Mouse (Mus musculus) hindbrain, embryonic 15.5 days (tissue): Measurements from ENCODE around the gene Slc17a7. TPM values are rescaled to one million over a fixed set of nuclear protein-coding genes. Genes with fewer than 3 reads are reported as not detected.
"Not testable (repeated sequence)": the region's sequence is repeated elsewhere in the genome, so short reads cannot be mapped to it uniquely, and the experiment has no call there.

ENCODE experiments used
- ATAC-seq: fragments of 200-750 bp; cut with Nextera tagmentation; 2 replicates; pipeline ENCODE4 v1.8.0; 2017; ENCODE audit warnings: low read depth, moderate number of reproducible peaks, moderate TSS enrichment; ENCODE audit not compliant: low FRiP score
- H3K27ac ChIP-seq: fragments of 300-500 bp; sonication (generic); replicated peaks from 2 replicates; pipeline ENCODE4 v1.5.1; 2015; ENCODE audit warnings: mild to moderate bottlenecking, inconsistent platforms
- H3K27me3 ChIP-seq: fragments of 300-500 bp; sonication (generic); 2 replicates; pipeline ENCODE4 v1.6.1; 2015; ENCODE audit warnings: control low read depth, inconsistent platforms
- H3K36me3 ChIP-seq: fragments of 300-500 bp; sonication (generic); 2 replicates; pipeline ENCODE4 v1.6.1; 2015; ENCODE audit warnings: control low read depth, inconsistent platforms
- H3K4me1 ChIP-seq: fragments of 300-500 bp; sonication (generic); replicated peaks from 2 replicates; pipeline ENCODE4 v1.6.1; 2015; ENCODE audit warnings: control low read depth, inconsistent platforms
- H3K4me2 ChIP-seq: fragments of 300-500 bp; sonication (generic); 2 replicates; pipeline ENCODE4 v1.6.1; 2015; ENCODE audit warnings: moderate library complexity, mild to moderate bottlenecking, inconsistent platforms
- H3K4me3 ChIP-seq: fragments of 300-500 bp; sonication (generic); 2 replicates; pipeline ENCODE4 v1.5.1; 2015; ENCODE audit warnings: mild to moderate bottlenecking, inconsistent platforms
- H3K9ac ChIP-seq: fragments of 300-500 bp; sonication (generic); 2 replicates; pipeline ENCODE4 v1.6.1; 2015; ENCODE audit warnings: inconsistent platforms
- H3K9me3 ChIP-seq: fragments of 300-500 bp; sonication (generic); 2 replicates; pipeline ENCODE4 v1.6.1; 2016; ENCODE audit warnings: control low read depth, inconsistent platforms
- WGBS: fragments of 180-500 bp; shearing (Covaris S2); methylation state at CpG from one replicate; pipeline ENCODE4 v1.1.7; 2015; 5-methylcytosine and 5-hydroxymethylcytosine counted together
- polyA plus RNA-seq: library from polyadenylated mRNA; unstranded; fragments of >200 nt; fragmentation: Nextera tagmentation; extraction: Ambion mirVana; gene quantifications from 2 replicates; pipeline ENCODE4 v1.2.1, GENCODE M21; 2015

The Slc17a7 gene
- polyA plus RNA-seq, 1 experiment from 2014 or later = 1.5 TPM

- Histone ChIP-seq H3K27me3 (no peaks in the 10 kb centered on the region), H3K36me3 (0 out of 2 replicates have a peak, but pooled peaks cover 2% of the 10 kb centered on the region), H3K4me3 (no peak overlapping the region), H3K27ac (no peak overlapping the region), H3K9me3 (no peaks in the 10 kb centered on the region), H3K4me2 (no peak overlapping the region), H3K9ac (no peak overlapping the region), H3K4me1 (peaks cover 4% of the 10 kb centered on the region)
- no peak for ATAC-seq
- WGBS = 73% methylated on average over 4 of the region's 4 CpGs
These were observed 15.1 kb upstream of the Slc17a7 start for GRCm38 (mm10) chr7:45148534-45149098.

GRCm38 (mm10) chr7:45149545-45149944, 14.2 kb upstream of the Slc17a7 start:
- H3K4me3 ChIP-seq = no peak overlapping the region
- H3K4me1 ChIP-seq = peaks cover 7% of the 10 kb centered on the region
- 27% methylated on average over 6 of the region's 6 CpGs for WGBS
- H3K9ac ChIP-seq = no peak overlapping the region
- ATAC-seq = no peak
- no peaks in the 10 kb centered on the region for H3K27me3 ChIP-seq
- H3K4me2 ChIP-seq = no peak overlapping the region
- no peak overlapping the region for H3K27ac ChIP-seq
- 0 out of 2 replicates have a peak, but pooled peaks cover 2% of the 10 kb centered on the region for H3K36me3 ChIP-seq
- H3K9me3 ChIP-seq = no peaks in the 10 kb centered on the region

GRCm38 (mm10) chr7:45150321-45150720, 13.4 kb upstream of the Slc17a7 start:
- no peaks in the 10 kb centered on the region for H3K36me3 ChIP-seq
- WGBS = 74% methylated on average over 4 of the region's 4 CpGs
- no peak for ATAC-seq
- no peak overlapping the region for H3K9ac ChIP-seq
- no peak overlapping the region for H3K27ac ChIP-seq
- H3K27me3 ChIP-seq = no peaks in the 10 kb centered on the region
- no peak overlapping the region for H3K4me3 ChIP-seq
- no peaks in the 10 kb centered on the region for H3K9me3 ChIP-seq
- no peak overlapping the region for H3K4me2 ChIP-seq
- peaks cover 12% of the 10 kb centered on the region for H3K4me1 ChIP-seq

- Histone ChIP-seq H3K9me3 (no peaks in the 10 kb centered on the region), H3K4me3 (no peak overlapping the region), H3K27ac (peak overlapping the region; percentile 15; the same call in 1 of the 2 replicates), H3K9ac (no peak overlapping the region), H3K36me3 (no peaks in the 10 kb centered on the region), H3K27me3 (no peaks in the 10 kb centered on the region), H3K4me2 (no peak overlapping the region), H3K4me1 (peaks cover 18% of the 10 kb centered on the region)
- no peak for ATAC-seq
- WGBS = 59% methylated on average over 11 of the region's 11 CpGs
These were observed 12.4 kb upstream of the Slc17a7 start for GRCm38 (mm10) chr7:45151303-45151702.

- peaks cover 18% of the 10 kb centered on the region for H3K4me1 ChIP-seq
- not testable (repeated sequence) for ATAC-seq, H3K27ac ChIP-seq, H3K36me3 ChIP-seq, H3K9ac ChIP-seq, H3K9me3 ChIP-seq, H3K27me3 ChIP-seq
- H3K4me2 ChIP-seq = peak overlapping the region; percentile 83; the same call in 1 of the 2 replicates
- WGBS = 94% methylated on average over 2 of the region's 2 CpGs
- H3K4me3 ChIP-seq = peak overlapping the region; percentile 80; the same call in 1 of the 2 replicates
These were observed 10.7 kb upstream of the Slc17a7 start for GRCm38 (mm10) chr7:45153052-45153451.

- Histone ChIP-seq H3K4me1 (peaks cover 18% of the 10 kb centered on the region), H3K9me3 (no peaks in the 10 kb centered on the region), H3K9ac (peak overlapping the region; percentile 67), H3K27me3 (no peaks in the 10 kb centered on the region), H3K4me3 (peak overlapping the region; percentile 80), H3K27ac (peak overlapping the region; percentile 98), H3K36me3 (0 out of 2 replicates have a peak, but pooled peaks cover 3% of the 10 kb centered on the region), H3K4me2 (peak overlapping the region; percentile 83)
- WGBS = 2% methylated on average over 5 of the region's 5 CpGs
- ATAC-seq = peak; percentile 3; the same call in 1 of the 2 replicates
These were observed 10.2 kb upstream of the Slc17a7 start for GRCm38 (mm10) chr7:45153586-45153985.

- peak; percentile 97 for ATAC-seq
- Histone ChIP-seq H3K27me3 (no peaks in the 10 kb centered on the region), H3K4me2 (peak within 1 kb of the TSS; percentile 83), H3K36me3 (0 out of 2 replicates have a peak, but pooled peaks cover 6% of the 10 kb centered on the region), H3K4me3 (peak within 1 kb of the TSS; percentile 80), H3K9ac (peak within 1 kb of the TSS; percentile 67), H3K4me1 (peaks cover 18% of the 10 kb centered on the region), H3K27ac (peak within 1 kb of the TSS; percentile 98), H3K9me3 (no peaks in the 10 kb centered on the region)
- WGBS = 5% methylated on average over 69 of the region's 69 CpGs
These were observed 9.4 kb upstream of the Slc17a7 start, which contains the start of the genes Pih1d1 and Aldh16a1 for GRCm38 (mm10) chr7:45154096-45154992. Pih1d1 (plus strand) TSS chr7:45154303. Aldh16a1 (minus strand) TSS chr7:45154584.

GRCm38 (mm10) chr7:45154993-45155514, 8.7 kb upstream of the Slc17a7 start:
- Histone ChIP-seq H3K4me1 (peaks cover 18% of the 10 kb centered on the region), H3K27ac (peak overlapping the region; percentile 98), H3K9ac (peak overlapping the region; percentile 67; the same call in 1 of the 2 replicates), H3K9me3 (no peaks in the 10 kb centered on the region), H3K4me3 (peak overlapping the region; percentile 80), H3K27me3 (no peaks in the 10 kb centered on the region), H3K4me2 (peak overlapping the region; percentile 83), H3K36me3 (0 out of 2 replicates have a peak, but pooled peaks cover 9% of the 10 kb centered on the region)
- 80% methylated on average over 12 of the region's 12 CpGs for WGBS
- no peak for ATAC-seq

GRCm38 (mm10) chr7:45155590-45155989, 8.2 kb upstream of the Slc17a7 start:
- 86% methylated on average over 9 of the region's 9 CpGs for WGBS
- Histone ChIP-seq H3K4me2 (peak overlapping the region; percentile 83), H3K36me3 (0 out of 2 replicates have a peak, but pooled peaks cover 11% of the 10 kb centered on the region), H3K27me3 (no peaks in the 10 kb centered on the region), H3K9me3 (no peaks in the 10 kb centered on the region), H3K4me1 (peaks cover 18% of the 10 kb centered on the region), H3K4me3 (0 out of 2 replicates have a peak overlapping the region, but pooled peaks have one; percentile 80), H3K9ac (no peak overlapping the region), H3K27ac (no peak overlapping the region)
- ATAC-seq = no peak

- H3K4me2 ChIP-seq = no peak overlapping the region
- WGBS = 93% methylated on average over 15 of the region's 15 CpGs
- no peaks in the 10 kb centered on the region for H3K9me3 ChIP-seq
- H3K36me3 ChIP-seq = 0 out of 2 replicates have a peak, but pooled peaks cover 13% of the 10 kb centered on the region
- no peak for ATAC-seq
- no peak overlapping the region for H3K4me3 ChIP-seq
- H3K27me3 ChIP-seq = no peaks in the 10 kb centered on the region
- no peak overlapping the region for H3K27ac ChIP-seq
- no peak overlapping the region for H3K9ac ChIP-seq
- H3K4me1 ChIP-seq = peaks cover 18% of the 10 kb centered on the region
These were observed 7.5 kb upstream of the Slc17a7 start for GRCm38 (mm10) chr7:45156206-45156605.

GRCm38 (mm10) chr7:45157459-45157858, 6.3 kb upstream of the Slc17a7 start:
- Histone ChIP-seq H3K27me3 (peaks cover 1% of the 10 kb centered on the region; the same call in 1 of the 2 replicates), H3K27ac (no peak overlapping the region), H3K9ac (no peak overlapping the region), H3K4me3 (no peak overlapping the region), H3K4me1 (peaks cover 23% of the 10 kb centered on the region), H3K4me2 (no peak overlapping the region), H3K9me3 (no peaks in the 10 kb centered on the region), H3K36me3 (0 out of 2 replicates have a peak, but pooled peaks cover 13% of the 10 kb centered on the region)
- 85% methylated on average over 14 of the region's 14 CpGs for WGBS
- no peak for ATAC-seq
